Comparison of ENCODE assay signal across 17 mouse cellular contexts in genomic region chr6:21431120-21431519, GRCm38 (mm10).
DNase-seq lines count a peak whose midpoint lies in the region; ATAC-seq lines count a peak whose summit lies in the region.
"Had no signal": no experiment of that assay in that cellular context is flagged by ENCODE, and none has a peak within 500 bp of the region (broad histone marks: within the 10 kb centered on the region; RNA-seq: fewer than 3 reads in every experiment).

No protein-coding gene starts in this region.

- DNase-seq in cerebellum, adult 11-12 months, result peak; percentile 30
- no peak for DNase-seq in cerebellum, postnatal 10 days
- DNase-seq in cerebellum, adult 9-11 months, result peak; percentile 22
- peak; percentile 25 for DNase-seq in right cerebral cortex, adult 18-20 months
- no peak for DNase-seq in right cerebral cortex, postnatal 14 days
- DNase-seq: adrenal gland, postnatal 10 days; adrenal gland, postnatal 36 days; B cell, adult 2 months; embryo, embryonic 11 days; gastrocnemius, adult 2 months; gastrocnemius, postnatal 14 days; heart, adult 11 months; kidney, adult 2 months had no signal

- ATAC-seq in cerebellum, adult (ENCODE audit: insufficient number of reproducible peaks, low FRiP score, low TSS enrichment), result no peak
- ATAC-seq: forebrain, embryonic 15.5 days; intestine, postnatal 0 days; Patski had no signal

Comparison
In these comparisons a context has a peak if more than half of its experiments do, and no peak if none do; other contexts are left out.
1. DNase-seq: peak in cerebellum, adult 11-12 months (single experiment), cerebellum, adult 9-11 months (single experiment) and right cerebral cortex, adult 18-20 months (single experiment); none in cerebellum, postnatal 10 days (0 of 2) and right cerebral cortex, postnatal 14 days (single experiment).